Mouse (Mus musculus) heart, embryonic 16.5 days (tissue): Measurements from ENCODE around the gene Taf1c. TPM values are rescaled to one million over a fixed set of nuclear protein-coding genes. Genes with fewer than 3 reads are reported as not detected.

ENCODE experiments used
- ATAC-seq: fragments of 200-750 bp; cut with Nextera tagmentation; replicated peaks from 2 replicates; pipeline ENCODE4 v1.8.0; 2017; ENCODE audit warnings: moderate number of reproducible peaks; ENCODE audit not compliant: insufficient read depth, low FRiP score; ENCODE audit errors: extremely low read depth
- H3K27ac ChIP-seq: fragments of 300-500 bp; sonication (generic); 2 replicates; pipeline ENCODE4 v1.5.1; 2014; ENCODE audit warnings: mild to moderate bottlenecking, low read length, control low read depth, moderate library complexity
- H3K27me3 ChIP-seq: fragments of 300-500 bp; sonication (generic); 2 replicates; pipeline ENCODE4 v1.6.1; 2014; ENCODE audit warnings: low read length, mixed read lengths; ENCODE audit not compliant: control insufficient read depth, insufficient read depth
- H3K36me3 ChIP-seq: fragments of 300-500 bp; sonication (generic); 2 replicates; pipeline ENCODE4 v1.6.1; 2014; ENCODE audit not compliant: control insufficient read depth, insufficient read depth
- H3K4me1 ChIP-seq: fragments of 300-500 bp; sonication (generic); 2 replicates; pipeline ENCODE4 v1.6.1; 2014; ENCODE audit warnings: low read length, mixed read lengths; ENCODE audit not compliant: control insufficient read depth, insufficient read depth
- H3K4me2 ChIP-seq: fragments of 300-500 bp; sonication (generic); 2 replicates; pipeline ENCODE4 v1.6.1; 2014; ENCODE audit warnings: low read depth, mild to moderate bottlenecking, control low read depth, low read length
- H3K4me3 ChIP-seq: fragments of 300-500 bp; sonication (generic); 2 replicates; pipeline ENCODE4 v1.5.1; 2014; ENCODE audit warnings: mild to moderate bottlenecking, control low read depth, low read length
- H3K9ac ChIP-seq: fragments of 300-500 bp; sonication (generic); 2 replicates; pipeline ENCODE4 v1.6.1; 2014; ENCODE audit warnings: low read length, control low read depth
- H3K9me3 ChIP-seq: fragments of 300-500 bp; sonication (generic); replicated peaks from 2 replicates; pipeline ENCODE4 v1.6.1; 2016; ENCODE audit warnings: low read length; ENCODE audit not compliant: control insufficient read depth
- WGBS: fragments of 180-500 bp; shearing (Covaris S2); extraction: QIAGEN DNeasy Blood & Tissue Kit; methylation state at CpG from one replicate; pipeline ENCODE4 v1.1.7; 2014; 5-methylcytosine and 5-hydroxymethylcytosine counted together
- polyA plus RNA-seq: library from polyadenylated mRNA; unstranded; fragments of >200 nt; fragmentation: Nextera tagmentation; extraction: Ambion mirVana; gene quantifications from 2 replicates; pipeline ENCODE4 v1.2.1, GENCODE M21; 2015

Gene Taf1c
- polyA plus RNA-seq, 1 experiment from 2014 or later, result 9.4 TPM

GRCm38 (mm10) chr8:119638261-119638660, 33.2 kb upstream of the Taf1c start:
- Histone ChIP-seq H3K27ac (no peak overlapping the region), H3K4me3 (no peak overlapping the region), H3K4me2 (no peak overlapping the region), H3K9me3 (no peaks in the 10 kb centered on the region), H3K9ac (no peak overlapping the region), H3K27me3 (peaks cover 17% of the 10 kb centered on the region), H3K4me1 (peaks cover 7% of the 10 kb centered on the region), H3K36me3 (no peaks in the 10 kb centered on the region)
- ATAC-seq, result no peak
- WGBS, result 65% methylated on average over 6 of the region's 6 CpGs

- Histone ChIP-seq H3K27ac (no peak overlapping the region), H3K9ac (no peak overlapping the region), H3K4me2 (no peak overlapping the region), H3K27me3 (peaks cover 25% of the 10 kb centered on the region), H3K9me3 (no peaks in the 10 kb centered on the region), H3K4me1 (peaks cover 7% of the 10 kb centered on the region), H3K4me3 (no peak overlapping the region), H3K36me3 (no peaks in the 10 kb centered on the region)
- ATAC-seq, result no peak
- WGBS, result 91% methylated on average over 4 of the region's 4 CpGs
These were observed 32.4 kb upstream of the Taf1c start for GRCm38 (mm10) chr8:119637381-119637780.

GRCm38 (mm10) chr8:119636766-119637165, 31.7 kb upstream of the Taf1c start:
- ATAC-seq, result no peak
- Histone ChIP-seq H3K9ac (no peak overlapping the region), H3K9me3 (no peaks in the 10 kb centered on the region), H3K4me2 (no peak overlapping the region), H3K4me1 (peaks cover 7% of the 10 kb centered on the region), H3K27ac (no peak overlapping the region), H3K36me3 (no peaks in the 10 kb centered on the region), H3K4me3 (no peak overlapping the region), H3K27me3 (peaks cover 28% of the 10 kb centered on the region)
- 71% methylated on average over 7 of the region's 7 CpGs for WGBS

- 45% methylated on average over 2 of the region's 2 CpGs for WGBS
These were observed 30.9 kb upstream of the Taf1c start for GRCm38 (mm10) chr8:119635958-119636357.

GRCm38 (mm10) chr8:119635378-119635777, 30.4 kb upstream of the Taf1c start, which contains the start of gene Kcng4:
TSS of gene Kcng4 (minus strand) at chr8:119635680.
- no peak within 1 kb of the TSS for H3K9ac ChIP-seq
- H3K4me3 ChIP-seq, result no peak within 1 kb of the TSS
- peak within 1 kb of the TSS; percentile 1; the same call in 1 of the 2 replicates for H3K4me2 ChIP-seq
- WGBS, result 37% methylated on average over 6 of the region's 6 CpGs
- no peak for ATAC-seq
- H3K27me3 ChIP-seq, result peaks cover 31% of the 10 kb centered on the region
- H3K9me3 ChIP-seq, result no peaks in the 10 kb centered on the region
- H3K27ac ChIP-seq, result no peak within 1 kb of the TSS
- no peaks in the 10 kb centered on the region for H3K36me3 ChIP-seq
- H3K4me1 ChIP-seq, result peaks cover 7% of the 10 kb centered on the region

More at GRCm38 (mm10) chr8:119635958-119636357, 30.9 kb upstream of the Taf1c start:
- no peak overlapping the region for H3K27ac ChIP-seq
- no peaks in the 10 kb centered on the region for H3K36me3 ChIP-seq
- no peak overlapping the region for H3K4me3 ChIP-seq
- ATAC-seq, result no peak
- H3K9ac ChIP-seq, result no peak overlapping the region
- peaks cover 7% of the 10 kb centered on the region for H3K4me1 ChIP-seq
- H3K9me3 ChIP-seq, result no peaks in the 10 kb centered on the region
- peaks cover 31% of the 10 kb centered on the region for H3K27me3 ChIP-seq
- H3K4me2 ChIP-seq, result no peak overlapping the region

- H3K9ac ChIP-seq, result no peak overlapping the region
- H3K4me1 ChIP-seq, result peaks cover 7% of the 10 kb centered on the region
- H3K9me3 ChIP-seq, result no peaks in the 10 kb centered on the region
- ATAC-seq, result no peak
- no peak overlapping the region for H3K4me3 ChIP-seq
- H3K27me3 ChIP-seq, result peaks cover 31% of the 10 kb centered on the region
- no peak overlapping the region for H3K27ac ChIP-seq
- H3K36me3 ChIP-seq, result no peaks in the 10 kb centered on the region
- WGBS, result 36% methylated on average over 14 of the region's 14 CpGs
- peak overlapping the region; percentile 1; the same call in 1 of the 2 replicates for H3K4me2 ChIP-seq
These were observed 29.8 kb upstream of the Taf1c start for GRCm38 (mm10) chr8:119634616-119635336.

GRCm38 (mm10) chr8:119632909-119633308, 27.9 kb upstream of the Taf1c start:
- Histone ChIP-seq H3K27me3 (peaks cover 31% of the 10 kb centered on the region), H3K27ac (no peak overlapping the region), H3K9ac (no peak overlapping the region), H3K36me3 (no peaks in the 10 kb centered on the region), H3K4me2 (0 out of 2 replicates have a peak overlapping the region, but pooled peaks have one; percentile 23), H3K9me3 (no peaks in the 10 kb centered on the region), H3K4me3 (no peak overlapping the region), H3K4me1 (peaks cover 7% of the 10 kb centered on the region)
- WGBS, result 46% methylated on average over 29 of the region's 29 CpGs
- ATAC-seq, result no peak

GRCm38 (mm10) chr8:119632246-119632645, 27.2 kb upstream of the Taf1c start:
- Histone ChIP-seq H3K9ac (no peak overlapping the region), H3K9me3 (no peaks in the 10 kb centered on the region), H3K4me2 (no peak overlapping the region), H3K36me3 (no peaks in the 10 kb centered on the region), H3K27ac (no peak overlapping the region), H3K27me3 (peaks cover 31% of the 10 kb centered on the region), H3K4me1 (peaks cover 8% of the 10 kb centered on the region), H3K4me3 (no peak overlapping the region)
- WGBS, result 83% methylated on average over 9 of the region's 9 CpGs
- no peak for ATAC-seq

- Histone ChIP-seq H3K4me2 (no peak overlapping the region), H3K36me3 (no peaks in the 10 kb centered on the region), H3K27me3 (peaks cover 31% of the 10 kb centered on the region), H3K4me3 (no peak overlapping the region), H3K4me1 (peaks cover 5% of the 10 kb centered on the region), H3K9ac (no peak overlapping the region), H3K9me3 (no peaks in the 10 kb centered on the region), H3K27ac (no peak overlapping the region)
- no peak for ATAC-seq
- WGBS, result 62% methylated on average over 3 of the region's 3 CpGs
These were observed 25.8 kb upstream of the Taf1c start for GRCm38 (mm10) chr8:119630841-119631240.
